Mouse (Mus musculus) heart, embryonic 14.5 days (tissue): ENCODE data around the gene Thbs2. TPM values are rescaled to one million over a fixed set of nuclear protein-coding genes. Genes with fewer than 3 reads are reported as not detected.
"Not testable (repeated sequence)": the region's sequence is repeated elsewhere in the genome, so short reads cannot be mapped to it uniquely, and the experiment has no call there.

ENCODE experiments used
- ATAC-seq: fragments of 200-750 bp; cut with Nextera tagmentation; 2 replicates; pipeline ENCODE4 v1.8.0; 2017; ENCODE audit warnings: low read depth, moderate TSS enrichment; ENCODE audit not compliant: insufficient number of reproducible peaks, insufficient read depth, low FRiP score
- H3K27ac ChIP-seq, 2 experiments: fragments of 200-500 bp in 1 of 2; fragments of 300-500 bp in 1 of 2; sonication (generic) in 1 of 2; replicated peaks in 1 of 2; 2 replicates each; pipeline ENCODE4 v1.5.1; 2012 to 2014; ENCODE audit warnings: low read depth in 2 of 2, low read length in 2 of 2, control low read depth in 1 of 2, mild to moderate bottlenecking in 1 of 2, mixed read lengths in 1 of 2; ENCODE audit not compliant: control insufficient read depth in 1 of 2, insufficient read depth in 1 of 2
- H3K27me3 ChIP-seq: fragments of 300-500 bp; sonication (generic); 2 replicates; pipeline ENCODE4 v1.6.1; 2014; ENCODE audit warnings: mild to moderate bottlenecking, low read length, control low read depth; ENCODE audit not compliant: control insufficient read depth, insufficient read depth
- H3K36me3 ChIP-seq: fragments of 300-500 bp; sonication (generic); 2 replicates; pipeline ENCODE4 v1.6.1; 2014; ENCODE audit warnings: mild to moderate bottlenecking, control low read depth, low read length, mixed read lengths; ENCODE audit not compliant: control insufficient read depth, insufficient read depth
- H3K4me1 ChIP-seq, 2 experiments: fragments of 200-500 bp in 1 of 2; fragments of 300-500 bp in 1 of 2; sonication (generic) in 1 of 2; 2 replicates each; pipeline ENCODE4 v1.6.1; 2012 to 2014; ENCODE audit warnings: low read length in 2 of 2, control low read depth in 1 of 2, mixed read lengths in 1 of 2; ENCODE audit not compliant: control insufficient read depth in 2 of 2, insufficient read depth in 2 of 2
- H3K4me2 ChIP-seq: fragments of 300-500 bp; sonication (generic); 2 replicates; pipeline ENCODE4 v1.6.1; 2014; ENCODE audit warnings: mild to moderate bottlenecking, low read length
- H3K4me3 ChIP-seq, 2 experiments: fragments of 200-500 bp in 1 of 2; fragments of 300-500 bp in 1 of 2; sonication (generic) in 1 of 2; 2 replicates each; pipeline ENCODE4 v1.5.1; 2012 to 2014; ENCODE audit warnings: low read length in 2 of 2, mild to moderate bottlenecking in 2 of 2, control low read depth in 1 of 2, low read depth in 1 of 2, moderate library complexity in 1 of 2; ENCODE audit not compliant: control insufficient read depth in 1 of 2, insufficient read depth in 1 of 2
- H3K9ac ChIP-seq: fragments of 300-500 bp; sonication (generic); 2 replicates; pipeline ENCODE4 v1.6.1; 2014; ENCODE audit warnings: mild to moderate bottlenecking, low read length
- H3K9me3 ChIP-seq: fragments of 300-500 bp; sonication (generic); 2 replicates; pipeline ENCODE4 v1.6.1; 2016; ENCODE audit warnings: low read length, control low read depth; ENCODE audit not compliant: control insufficient read depth
- WGBS: fragments of 180-500 bp; shearing (Covaris S2); extraction: QIAGEN DNeasy Blood & Tissue Kit; methylation state at CpG from one replicate; pipeline ENCODE4 v1.1.7; 2014; 5-methylcytosine and 5-hydroxymethylcytosine counted together
- polyA plus RNA-seq: library from polyadenylated mRNA; unstranded; fragments of >200 nt; fragmentation: Nextera tagmentation; extraction: Ambion mirVana; gene quantifications from 2 replicates; pipeline ENCODE4 v1.2.1, GENCODE M21; 2014

Gene Thbs2
- polyA plus RNA-seq, 1 experiment from 2014 or later: 37.9 TPM

GRCm38 (mm10) chr17:14635546-14636323 lies 58.3 kb downstream of the Thbs2 start:
- Histone ChIP-seq H3K4me1 (peaks cover 0 to 5% of the 10 kb centered on the region in 2 experiments; a peak in 1 of 4 replicates), H3K27ac (no peak overlapping the region), H3K4me2 (no peak overlapping the region), H3K9me3 (no peaks in the 10 kb centered on the region), H3K9ac (no peak overlapping the region), H3K36me3 (no peaks in the 10 kb centered on the region), H3K27me3 (no peaks in the 10 kb centered on the region), H3K4me3 (no peak overlapping the region)
- ATAC-seq: no peak
- WGBS: 78% methylated on average over 8 of the region's 8 CpGs

DNA sequence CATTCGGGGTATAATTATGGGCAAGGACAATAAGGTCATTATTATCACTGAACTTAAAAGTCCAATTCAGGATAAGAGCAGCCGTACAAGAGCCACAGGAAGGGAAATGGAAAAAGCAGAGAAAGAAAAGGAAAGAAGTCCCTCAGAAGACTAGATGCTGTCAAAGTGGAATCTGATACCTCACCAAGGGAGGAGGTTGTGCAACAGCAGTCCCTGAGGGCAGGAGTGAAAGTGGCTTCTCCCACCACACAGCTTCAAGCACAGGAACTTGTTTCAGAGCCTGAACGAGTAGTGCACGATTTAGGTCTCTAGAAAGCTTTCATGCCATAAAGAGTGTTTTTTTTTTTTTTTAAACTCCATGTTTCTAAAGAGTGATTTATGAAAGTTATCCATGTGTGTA lies 65.1 kb downstream of the Thbs2 start:
- Histone ChIP-seq H3K9me3 (no peaks in the 10 kb centered on the region), H3K4me1 (peaks cover 0 to 2% of the 10 kb centered on the region in 2 experiments; a peak in 1 of 4 replicates), H3K4me2 (no peak overlapping the region), H3K27me3 (no peaks in the 10 kb centered on the region), H3K4me3 (no peak overlapping the region), H3K27ac (no peak overlapping the region), H3K9ac (no peak overlapping the region), H3K36me3 (no peaks in the 10 kb centered on the region)
- ATAC-seq: no peak
- WGBS: 60% methylated on average over 4 of the region's 4 CpGs

GRCm38 (mm10) chr17:14627828-14628338 lies 66.2 kb downstream of the Thbs2 start:
- no peaks in the 10 kb centered on the region for H3K9me3 ChIP-seq
- H3K27me3 ChIP-seq: no peaks in the 10 kb centered on the region
- H3K4me3 ChIP-seq: no peak overlapping the region
- no peaks in the 10 kb centered on the region for H3K36me3 ChIP-seq
- ATAC-seq: no peak
- no peak overlapping the region for H3K27ac ChIP-seq
- H3K4me2 ChIP-seq: no peak overlapping the region
- WGBS: 87% methylated on average over 12 of the region's 12 CpGs
- peaks cover 0 to 2% of the 10 kb centered on the region in 2 experiments; a peak in 1 of 4 replicates for H3K4me1 ChIP-seq
- H3K9ac ChIP-seq: no peak overlapping the region

GRCm38 (mm10) chr17:14624433-14624832 lies 69.6 kb downstream of the Thbs2 start:
- Histone ChIP-seq H3K36me3 (no peaks in the 10 kb centered on the region), H3K4me1 (peaks cover 0 to 2% of the 10 kb centered on the region in 2 experiments; a peak in 1 of 4 replicates), H3K4me3 (no peak overlapping the region), H3K4me2 (0 out of 2 replicates have a peak overlapping the region, but pooled peaks have one; percentile 21), H3K9me3 (no peaks in the 10 kb centered on the region), H3K27ac (peak overlapping the region; percentile 14 to 41; a peak in 1 of 4 replicates), H3K27me3 (no peaks in the 10 kb centered on the region), H3K9ac (no peak overlapping the region)
- 43% methylated on average over 8 of the region's 8 CpGs for whole genome bisulfite sequencing
- no peak for ATAC-seq

DNA sequence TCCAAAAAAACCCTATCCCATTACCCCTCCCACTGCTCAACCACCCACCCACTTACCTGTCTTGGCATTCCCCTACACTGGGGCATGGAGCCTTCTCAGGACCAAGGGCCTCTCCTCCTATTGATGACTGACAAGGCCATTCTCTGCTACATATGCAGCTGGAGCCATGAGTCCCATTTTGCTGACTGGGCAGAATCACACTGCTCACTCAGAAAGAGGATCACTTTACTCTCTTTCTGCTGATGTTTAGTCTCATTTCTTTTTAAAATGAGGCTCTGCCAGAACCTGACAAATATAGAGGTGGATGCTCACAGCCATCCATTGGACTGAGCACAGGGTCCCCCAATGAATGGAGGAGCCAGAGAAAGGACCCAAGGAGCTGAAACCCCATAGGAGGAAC lies 73.0 kb downstream of the Thbs2 start:
- not testable (repeated sequence) for H3K4me1 ChIP-seq, H3K27me3 ChIP-seq

DNA sequence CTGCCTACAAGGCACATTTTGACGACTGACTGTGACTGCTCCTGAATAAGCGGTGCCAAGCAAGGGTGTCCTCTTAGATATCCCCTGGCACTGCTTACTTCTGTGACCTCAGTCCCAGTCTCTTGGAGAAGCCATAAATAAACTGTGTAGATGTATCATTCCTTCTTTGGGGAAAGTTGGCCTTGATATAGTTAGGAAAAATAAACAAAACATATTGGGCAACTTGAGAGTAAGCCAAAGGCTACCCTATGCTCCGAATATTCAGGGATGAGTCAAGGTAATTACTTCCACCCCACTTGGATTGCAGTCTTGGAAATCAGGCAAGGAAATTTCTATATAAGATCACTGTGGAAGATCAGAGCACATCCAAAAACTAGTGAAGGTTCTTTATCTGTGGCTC lies 74.0 kb downstream of the Thbs2 start:
- H3K4me3 ChIP-seq: no peak overlapping the region
- no peaks in the 10 kb centered on the region for H3K36me3 ChIP-seq
- no peak overlapping the region for H3K9ac ChIP-seq
- no peaks in the 10 kb centered on the region for H3K4me1 ChIP-seq
- H3K4me2 ChIP-seq: no peak overlapping the region
- no peaks in the 10 kb centered on the region for H3K9me3 ChIP-seq
- no peak for ATAC-seq
- H3K27ac ChIP-seq: no peak overlapping the region
- no peaks in the 10 kb centered on the region for H3K27me3 ChIP-seq
- 71% methylated on average over 3 of the region's 3 CpGs for WGBS

More for the DNA sequence above, 73.0 kb downstream of the Thbs2 start:
- not testable (repeated sequence) for H3K9ac ChIP-seq, H3K4me2 ChIP-seq, H3K27ac ChIP-seq, H3K4me3 ChIP-seq, H3K36me3 ChIP-seq, ATAC-seq, H3K9me3 ChIP-seq

DNA sequence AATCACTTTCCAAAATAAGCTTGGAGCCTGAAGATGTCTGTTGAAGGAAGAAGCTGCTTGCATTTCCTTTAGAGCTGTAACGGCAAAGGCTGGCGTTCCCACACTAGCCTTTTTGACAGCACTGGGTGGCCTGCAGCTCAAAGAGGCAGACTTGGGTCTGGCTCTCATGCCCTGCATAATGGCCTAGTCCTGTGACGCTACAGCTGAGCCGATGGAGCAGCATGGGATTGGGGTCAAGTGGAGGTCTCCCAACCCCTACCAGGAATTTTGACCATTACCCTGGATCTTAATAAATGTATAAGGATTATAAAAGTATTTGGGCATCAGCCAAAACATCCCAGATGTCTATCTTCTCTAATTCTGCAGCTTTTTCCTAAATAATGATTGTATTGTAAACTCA lies 75.0 kb downstream of the Thbs2 start:
- no peak for ATAC-seq
- Histone ChIP-seq H3K36me3 (no peaks in the 10 kb centered on the region), H3K9me3 (no peaks in the 10 kb centered on the region), H3K4me2 (no peak overlapping the region), H3K4me1 (no peaks in the 10 kb centered on the region), H3K9ac (no peak overlapping the region), H3K27ac (no peak overlapping the region), H3K4me3 (no peak overlapping the region), H3K27me3 (no peaks in the 10 kb centered on the region)
- WGBS: 84% methylated on average over 4 of the region's 4 CpGs
